Mouse (Mus musculus) WW6 (cell line): Measurements from ENCODE around the gene Necap2.

Experiments used
- DNase-seq: peaks from one replicate; pipeline ENCODE4 v3.0.0-alpha.2; 2013; ENCODE audit warnings: low read depth, low spot score

Gene Necap2

GRCm38 (mm10) chr4:141033606-141034549 lies 44.3 kb downstream of the Necap2 start:
- DNase-seq, result no peak

GRCm38 (mm10) chr4:141031733-141032132 lies 46.4 kb downstream of the Necap2 start:
- no peak for DNase-seq

GRCm38 (mm10) chr4:141030541-141031206 lies 47.5 kb downstream of the Necap2 start:
- no peak for DNase-seq

GRCm38 (mm10) chr4:141024992-141025391 lies 53.2 kb downstream of the Necap2 start:
- no peak for DNase-seq

- no peak for DNase-seq
Observed at GRCm38 (mm10) chr4:141024052-141024451, 54.1 kb downstream of the Necap2 start.

- DNase-seq, result no peak
Observed at GRCm38 (mm10) chr4:141021614-141021929, 56.6 kb downstream of the Necap2 start.

- DNase-seq, result no peak
Observed at GRCm38 (mm10) chr4:141020811-141021613, 57.1 kb downstream of the Necap2 start.

GRCm38 (mm10) chr4:141020220-141020619 lies 57.9 kb downstream of the Necap2 start:
- DNase-seq, result no peak

GRCm38 (mm10) chr4:141017657-141018436 lies 60.3 kb downstream of the Necap2 start:
- no peak for DNase-seq
